In genomic region chr13:29765296-29765695, GRCm38 (mm10) we compare ENCODE assay signal across 18 mouse cellular contexts.
DNase-seq lines count a peak whose midpoint lies in the region; ATAC-seq and TF ChIP-seq lines count a peak whose summit lies in the region.
"Had no signal": no experiment of that assay in that cellular context is flagged by ENCODE, and none has a peak within 500 bp of the region (broad histone marks: within the 10 kb centered on the region; RNA-seq: fewer than 3 reads in every experiment).

No protein-coding gene starts in this region.

- no peak for TF ChIP-seq EP300 in lung, postnatal 0 days (IDR thresholded peaks at IDR 0.05)
- TF ChIP-seq EP300 in stomach, postnatal 0 days (optimal IDR thresholded peaks at IDR 0.05), result no peak

- no peaks in the 10 kb centered on the region for H3K27me3 ChIP-seq in heart, embryonic 12.5 days (replicated peaks)
- no peaks in the 10 kb centered on the region for H3K27me3 ChIP-seq in lung, postnatal 0 days (replicated peaks; ENCODE audit: insufficient read depth, low read length)
- no peaks in the 10 kb centered on the region for H3K27me3 ChIP-seq in stomach, embryonic 14.5 days (ENCODE audit: control insufficient read depth, insufficient read depth, low read length)
- no peaks in the 10 kb centered on the region for H3K27me3 ChIP-seq in stomach, postnatal 0 days (ENCODE audit: control insufficient read depth, insufficient read depth, low read length)
- H3K27me3 ChIP-seq: embryonic facial prominence, embryonic 13.5 days; forebrain, embryonic 13.5 days; hindbrain, embryonic 13.5 days had no signal

- no peak overlapping the region for H3K4me2 ChIP-seq in heart, embryonic 12.5 days
- no peak overlapping the region for H3K4me2 ChIP-seq in lung, postnatal 0 days (replicated peaks; ENCODE audit: low read depth, low read length)
- no peak overlapping the region for H3K4me2 ChIP-seq in stomach, embryonic 14.5 days (replicated peaks; ENCODE audit: low read depth, low read length)
- H3K4me2 ChIP-seq in stomach, postnatal 0 days (replicated peaks; ENCODE audit: low read depth), result no peak overlapping the region
- H3K4me2 ChIP-seq: embryonic facial prominence, embryonic 13.5 days; forebrain, embryonic 13.5 days; hindbrain, embryonic 13.5 days had no signal

- no peak overlapping the region for H3K4me3 ChIP-seq in heart, embryonic 12.5 days
- no peak overlapping the region for H3K4me3 ChIP-seq in lung, postnatal 0 days (ENCODE audit: low read depth, low read length)
- H3K4me3 ChIP-seq in stomach, embryonic 14.5 days (ENCODE audit: low read depth, low read length), result no peak overlapping the region
- no peak overlapping the region for H3K4me3 ChIP-seq in stomach, postnatal 0 days (ENCODE audit: low read depth, low read length)
- H3K4me3 ChIP-seq: embryonic facial prominence, embryonic 13.5 days; forebrain, embryonic 13.5 days; hindbrain, embryonic 13.5 days had no signal

- no peak for TF ChIP-seq CTCF in lung, postnatal 0 days (IDR thresholded peaks at IDR 0.05)
- no peak for TF ChIP-seq CTCF in stomach, postnatal 0 days (IDR thresholded peaks at IDR 0.05; ENCODE audit: low read depth)

- H3K9me3 ChIP-seq in heart, embryonic 12.5 days (replicated peaks), result no peaks in the 10 kb centered on the region
- H3K9me3 ChIP-seq in lung, postnatal 0 days (ENCODE audit: low read length), result no peaks in the 10 kb centered on the region
- no peaks in the 10 kb centered on the region for H3K9me3 ChIP-seq in stomach, embryonic 14.5 days (ENCODE audit: control insufficient read depth, low read depth, low read length)
- no peaks in the 10 kb centered on the region for H3K9me3 ChIP-seq in stomach, postnatal 0 days (ENCODE audit: control insufficient read depth, low read length)
- H3K9me3 ChIP-seq: embryonic facial prominence, embryonic 13.5 days; forebrain, embryonic 13.5 days; hindbrain, embryonic 13.5 days had no signal

- WGBS in heart, embryonic 12.5 days, result 42% methylated on average over 3 of the region's 3 CpGs
- 31% methylated on average over 3 of the region's 3 CpGs for WGBS in lung, postnatal 0 days
- WGBS in stomach, embryonic 14.5 days, result 34% methylated on average over 3 of the region's 3 CpGs
- 58% methylated on average over 3 of the region's 3 CpGs for WGBS in stomach, postnatal 0 days

- peaks cover 30% of the 10 kb centered on the region for H3K4me1 ChIP-seq in heart, embryonic 12.5 days (replicated peaks)
- peaks cover 4% of the 10 kb centered on the region; the same call in 1 of the 2 replicates for H3K4me1 ChIP-seq in lung, postnatal 0 days (ENCODE audit: insufficient read depth, low read depth, low read length)
- peaks cover 23% of the 10 kb centered on the region for H3K4me1 ChIP-seq in stomach, embryonic 14.5 days (ENCODE audit: control insufficient read depth, insufficient read depth, low read length)
- H3K4me1 ChIP-seq in stomach, postnatal 0 days (replicated peaks; ENCODE audit: control insufficient read depth, insufficient read depth), result peaks cover 8% of the 10 kb centered on the region

- no peaks in the 10 kb centered on the region for H3K36me3 ChIP-seq in heart, embryonic 12.5 days
- no peaks in the 10 kb centered on the region for H3K36me3 ChIP-seq in lung, postnatal 0 days (ENCODE audit: insufficient read depth, low read length)
- no peaks in the 10 kb centered on the region for H3K36me3 ChIP-seq in stomach, embryonic 14.5 days (ENCODE audit: control insufficient read depth, insufficient read depth, low read length)
- H3K36me3 ChIP-seq in stomach, postnatal 0 days (ENCODE audit: control insufficient read depth, insufficient read depth, low read length), result no peaks in the 10 kb centered on the region
- H3K36me3 ChIP-seq: embryonic facial prominence, embryonic 13.5 days; hindbrain, embryonic 13.5 days had no signal

- H3K9ac ChIP-seq in heart, embryonic 12.5 days, result no peak overlapping the region
- no peak overlapping the region for H3K9ac ChIP-seq in lung, postnatal 0 days (replicated peaks; ENCODE audit: low read depth)
- no peak overlapping the region for H3K9ac ChIP-seq in stomach, embryonic 14.5 days (replicated peaks; ENCODE audit: low read depth, low read length)
- no peak overlapping the region for H3K9ac ChIP-seq in stomach, postnatal 0 days (ENCODE audit: low read length)
- H3K9ac ChIP-seq: embryonic facial prominence, embryonic 13.5 days; forebrain, embryonic 13.5 days; forebrain, postnatal 0 days; hindbrain, embryonic 13.5 days had no signal

- H3K27ac ChIP-seq in heart, embryonic 12.5 days (ENCODE audit: poor library complexity, severe bottlenecking), result peak overlapping the region; percentile 5; the same call in 1 of the 2 replicates
- H3K27ac ChIP-seq in lung, postnatal 0 days (ENCODE audit: low read length), result no peak overlapping the region
- peak overlapping the region; percentile 23; the same call in 1 of the 2 replicates for H3K27ac ChIP-seq in stomach, embryonic 14.5 days (ENCODE audit: low read length)
- H3K27ac ChIP-seq in stomach, postnatal 0 days (replicated peaks), result no peak overlapping the region
- H3K27ac ChIP-seq: embryonic facial prominence, embryonic 13.5 days; forebrain, embryonic 13.5 days; hindbrain, embryonic 13.5 days; hindbrain, postnatal 0 days had no signal

- DNase-seq in heart, adult 18-20 months, result no peak
- peak; percentile 68 for DNase-seq in lung, postnatal 0 days (ENCODE audit: low spot score)
- DNase-seq in lung, postnatal 14 days, result no peak
- no peak for DNase-seq in stomach, postnatal 0 days (ENCODE audit: low spot score)
- DNase-seq in kidney, adult 8-10 months, result no peak
- DNase-seq: adrenal gland, adult 2 months; adrenal gland, postnatal 25 days; cerebellum, adult 18-20 months; cerebellum, adult 9-11 months; cerebellum, postnatal 36 days; forebrain, postnatal 0 days; gastrocnemius, postnatal 14 days had no signal

- ATAC-seq in heart, embryonic 12.5 days (ENCODE audit: insufficient number of reproducible peaks, low FRiP score), result no peak
- ATAC-seq in lung, postnatal 0 days, result peak; percentile 64
- ATAC-seq in stomach, embryonic 14.5 days (ENCODE audit: insufficient number of reproducible peaks, insufficient read depth, low FRiP score, low read depth), result no peak
- ATAC-seq in stomach, postnatal 0 days (ENCODE audit: low FRiP score, low TSS enrichment), result no peak
- ATAC-seq: forebrain, embryonic 13.5 days; forebrain, postnatal 0 days; hindbrain, postnatal 0 days had no signal

Comparison
In these comparisons a context has a peak if more than half of its experiments do, and no peak if none do; other contexts are left out.
1. H3K27ac ChIP-seq: peak in heart, embryonic 12.5 days (single experiment) and stomach, embryonic 14.5 days (single experiment); none in lung, postnatal 0 days (single experiment) and stomach, postnatal 0 days (single experiment).